ENCODE assay signal across 22 mouse cellular contexts in the genomic region with DNA sequence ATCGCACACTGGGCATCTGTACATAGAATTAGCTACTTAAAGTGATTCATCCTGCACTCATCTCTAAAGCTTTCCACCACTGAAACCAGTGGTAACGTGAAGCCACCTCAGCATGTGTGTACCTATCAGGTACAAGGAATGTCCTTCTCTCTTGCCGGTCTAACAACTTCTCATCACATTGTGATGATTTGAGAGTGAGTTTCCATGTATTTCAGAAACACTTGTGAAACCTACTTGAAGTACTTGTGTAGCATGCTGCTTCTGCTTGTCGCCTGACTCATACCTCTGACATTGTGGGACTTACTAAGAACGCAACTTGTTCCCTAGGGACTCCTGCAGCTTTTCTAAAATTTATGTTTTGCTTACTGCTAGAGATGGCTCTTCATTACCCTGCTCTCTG. TPM values are rescaled to one million over a fixed set of nuclear protein-coding genes. Genes with fewer than 3 reads are reported as not detected.
DNase-seq lines count a peak whose midpoint lies in the region; ATAC-seq and TF ChIP-seq lines count a peak whose summit lies in the region.
"Had no signal": no experiment of that assay in that cellular context is flagged by ENCODE, and none has a peak within 500 bp of the region (broad histone marks: within the 10 kb centered on the region; RNA-seq: fewer than 3 reads in every experiment).

No protein-coding gene starts in this region.

- H3K36me3 ChIP-seq in lung, postnatal 0 days (ENCODE audit: insufficient read depth, low read length) = no peaks in the 10 kb centered on the region
- no peaks in the 10 kb centered on the region for H3K36me3 ChIP-seq in liver, postnatal 0 days (replicated peaks; ENCODE audit: insufficient read depth, low read length)
- H3K36me3 ChIP-seq: G1E had no signal

- TF ChIP-seq EP300 in lung, postnatal 0 days (IDR thresholded peaks at IDR 0.05) = peak; percentile 66; the same call in 1 of the 2 replicates
- TF ChIP-seq EP300 in liver, postnatal 0 days (IDR thresholded peaks at IDR 0.05; ENCODE audit: low read depth) = no peak

- no peak for TF ChIP-seq CTCF in lung, postnatal 0 days (IDR thresholded peaks at IDR 0.05)
- no peak for TF ChIP-seq CTCF in liver, postnatal 0 days (IDR thresholded peaks at IDR 0.05; ENCODE audit: low read depth)

- peak; percentile 59 for DNase-seq in lung, postnatal 0 days (ENCODE audit: low spot score)
- no peak for DNase-seq in lung, postnatal 25 days (ENCODE audit: low spot score)
- peak; percentile 49 for DNase-seq in 3T3-L1 (ENCODE audit: low read depth, low spot score)
- no peak for DNase-seq in liver, postnatal 0 days
- DNase-seq: adrenal gland, adult 2 months; adrenal gland, adult 8-10 months; adrenal gland, postnatal 10 days; adrenal gland, postnatal 14 days; adrenal gland, postnatal 25 days; adrenal gland, postnatal 36 days; B cell, adult 2 months; cerebellum, adult 11 months; cerebellum, adult 11-12 months; cerebellum, adult 18-20 months; cerebellum, adult 2 months had no signal

- no peak overlapping the region for H3K27ac ChIP-seq in lung, postnatal 0 days (ENCODE audit: low read length)
- no peak overlapping the region for H3K27ac ChIP-seq in liver, postnatal 0 days (ENCODE audit: low read depth)

- 55% methylated on average over 5 of the region's 5 CpGs for WGBS in lung, postnatal 0 days
- WGBS in liver, postnatal 0 days (ENCODE audit: insufficient replicate concordance) = 73% methylated on average over 5 of the region's 5 CpGs

- H3K4me1 ChIP-seq in lung, postnatal 0 days (ENCODE audit: insufficient read depth, low read depth, low read length) = no peaks in the 10 kb centered on the region
- no peaks in the 10 kb centered on the region for H3K4me1 ChIP-seq in liver, postnatal 0 days (ENCODE audit: insufficient read depth)

- H3K4me2 ChIP-seq in lung, postnatal 0 days (replicated peaks; ENCODE audit: low read depth, low read length) = no peak overlapping the region
- no peak overlapping the region for H3K4me2 ChIP-seq in liver, postnatal 0 days (ENCODE audit: low read depth, low read length)

- ATAC-seq in lung, postnatal 0 days = peak; percentile 67
- ATAC-seq in liver, postnatal 0 days = no peak
- ATAC-seq: activated CD4-positive, CD25-positive, alpha-beta regulatory T cell, adult 4 months; CD4-positive, CD25-positive, alpha-beta regulatory T cell, adult 4 months; Patski had no signal

- no peaks in the 10 kb centered on the region for H3K27me3 ChIP-seq in lung, postnatal 0 days (replicated peaks; ENCODE audit: insufficient read depth, low read length)
- no peaks in the 10 kb centered on the region for H3K27me3 ChIP-seq in liver, postnatal 0 days (ENCODE audit: insufficient read depth, low read length)
- H3K27me3 ChIP-seq: CH12.LX, Patski had no signal

- H3K4me3 ChIP-seq in lung, postnatal 0 days (ENCODE audit: low read depth, low read length) = no peak overlapping the region
- no peak overlapping the region for H3K4me3 ChIP-seq in liver, postnatal 0 days (ENCODE audit: low read depth, low read length)

- H3K9me3 ChIP-seq in lung, postnatal 0 days (ENCODE audit: low read length) = no peaks in the 10 kb centered on the region
- H3K9me3 ChIP-seq in liver, postnatal 0 days (ENCODE audit: low read length) = no peaks in the 10 kb centered on the region

- H3K9ac ChIP-seq in lung, postnatal 0 days (replicated peaks; ENCODE audit: low read depth) = no peak overlapping the region
- H3K9ac ChIP-seq in liver, postnatal 0 days (replicated peaks) = no peak overlapping the region

RNA-seq across cellular contexts. Expression of gene Sprr3, which starts 3.4 kb away (rescaled TPM):
- not detected in 2 replicates for polyA plus RNA-seq in lung, postnatal 0 days (2015; fragmentation: Nextera tagmentation; extraction: Ambion mirVana)
- not detected in 2 replicates for polyA plus RNA-seq in liver, postnatal 0 days (2015; fragmentation: Nextera tagmentation; extraction: Ambion mirVana)
- polyA plus RNA-seq: activated CD4-positive, CD25-positive, alpha-beta regulatory T cell, adult 4 months; adrenal gland, adult 2 months; brain, embryonic 14.5 days; C2C12; CD4-positive, CD25-positive, alpha-beta regulatory T cell, adult 4 months; cerebellum, adult 2 months; G1E; Patski had no signal

RNA-seq across cellular contexts. Expression of gene Sprr1b, which starts 16.6 kb away (rescaled TPM):
- not detected in 2 replicates for polyA plus RNA-seq in lung, postnatal 0 days (2015; fragmentation: Nextera tagmentation; extraction: Ambion mirVana)
- not detected in 2 replicates for polyA plus RNA-seq in liver, postnatal 0 days (2015; fragmentation: Nextera tagmentation; extraction: Ambion mirVana)
- polyA plus RNA-seq: activated CD4-positive, CD25-positive, alpha-beta regulatory T cell, adult 4 months; adrenal gland, adult 2 months; CD4-positive, CD25-positive, alpha-beta regulatory T cell, adult 4 months; cerebellum, adult 2 months; G1E had no signal

RNA-seq across cellular contexts. Expression of gene Sprr2k, which starts 22.8 kb away (rescaled TPM):
- polyA plus RNA-seq in lung, postnatal 0 days (2015; fragmentation: Nextera tagmentation; extraction: Ambion mirVana) = not detected in 2 replicates
- polyA plus RNA-seq in liver, postnatal 0 days (2015; fragmentation: Nextera tagmentation; extraction: Ambion mirVana) = 0.18 TPM in 1 of 2 replicates, not detected in the other
- polyA plus RNA-seq: activated CD4-positive, CD25-positive, alpha-beta regulatory T cell, adult 4 months; adrenal gland, adult 2 months; brain, embryonic 14.5 days; CD4-positive, CD25-positive, alpha-beta regulatory T cell, adult 4 months; cerebellum, adult 2 months; G1E; Patski had no signal

RNA-seq across cellular contexts. Expression of gene Gm9774, which starts 25.9 kb away (rescaled TPM):
- 7.4 TPM in 2 replicates for polyA plus RNA-seq in lung, postnatal 0 days (2015; fragmentation: Nextera tagmentation; extraction: Ambion mirVana)
- 4.1 and 4.5 TPM in 2 replicates for polyA plus RNA-seq in liver, postnatal 0 days (2015; fragmentation: Nextera tagmentation; extraction: Ambion mirVana)

RNA-seq across cellular contexts. Expression of gene Sprr1a, which starts 30.5 kb away (rescaled TPM):
- polyA plus RNA-seq in lung, postnatal 0 days (2015; fragmentation: Nextera tagmentation; extraction: Ambion mirVana) = 2.0 and 2.7 TPM in 2 replicates
- polyA plus RNA-seq in liver, postnatal 0 days (2015; fragmentation: Nextera tagmentation; extraction: Ambion mirVana) = 0.14 TPM in 1 of 2 replicates, not detected in the other
- polyA plus RNA-seq: activated CD4-positive, CD25-positive, alpha-beta regulatory T cell, adult 4 months; brain, embryonic 14.5 days; CD4-positive, CD25-positive, alpha-beta regulatory T cell, adult 4 months; G1E had no signal

Comparison
In these comparisons a context has a peak if more than half of its experiments do, and no peak if none do; other contexts are left out.
1. DNase-seq: peak in lung, postnatal 0 days (single experiment) and 3T3-L1 (single experiment); none in lung, postnatal 25 days (single experiment) and liver, postnatal 0 days (single experiment).